Mouse (Mus musculus) adrenal gland, postnatal 14 days (tissue): ENCODE results near the gene Crb1. TPM values are rescaled to one million over a fixed set of nuclear protein-coding genes. Genes with fewer than 3 reads are reported as not detected.
"Not testable (repeated sequence)": the region's sequence is repeated elsewhere in the genome, so short reads cannot be mapped to it uniquely, and the experiment has no call there.

Experiments
- DNase-seq: peaks from one replicate; pipeline ENCODE4 v3.0.0; 2021; ENCODE audit warnings: mixed read lengths
- long read RNA-seq, 2 experiments: library from polyadenylated mRNA; stranded (forward); transcript quantifications; one replicate each; pipeline ENCODE4 v2.0.0; 2021
- total RNA-seq: library from RNA; stranded (reverse); gene quantifications from 2 replicates; pipeline ENCODE4 v1.2.3, GENCODE M21; 2021

Gene Crb1
- total RNA-seq: not detected in 2 replicates
- long read RNA-seq, experiment 1: 0 reads
- long read RNA-seq, experiment 2: 0 reads

DNA sequence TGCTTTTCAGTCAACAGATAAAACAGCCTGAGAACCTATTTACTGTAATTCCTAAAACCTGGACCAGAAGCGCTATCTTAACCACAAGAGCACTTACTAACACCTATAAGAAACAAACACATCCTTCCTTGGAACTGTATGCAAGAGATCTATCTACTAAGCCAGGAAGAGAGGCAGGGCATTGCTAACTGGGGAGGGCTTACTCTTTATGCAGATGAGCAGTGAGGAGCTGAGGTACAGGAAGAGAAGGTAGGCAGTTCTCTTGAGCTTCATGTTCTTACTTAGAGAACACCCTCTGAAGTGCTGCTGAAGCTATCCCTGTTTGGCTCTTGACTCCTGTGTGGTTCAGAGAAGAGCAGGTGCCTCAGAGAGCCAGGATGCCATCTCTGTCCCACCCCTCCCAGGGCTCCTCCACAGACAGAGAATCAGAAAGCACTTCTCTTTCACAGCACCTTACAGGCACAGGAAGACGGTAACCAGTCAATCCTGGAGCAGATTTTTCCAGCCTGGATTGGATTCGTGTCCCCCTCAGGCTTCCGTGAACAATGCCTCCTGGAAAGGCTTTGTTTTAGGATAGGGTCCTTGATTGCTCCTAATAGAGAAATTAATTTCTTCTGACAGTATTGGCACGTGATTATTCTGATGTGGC is at the start of gene Crb1:
Gene Crb1, minus strand, starts transcription at position 463 of the 649 bp plus-strand sequence.
- no peak for DNase-seq

GRCm38 (mm10) chr1:139425006-139425405 is 48.1 kb upstream of the Crb1 start:
- DNase-seq: no peak

GRCm38 (mm10) chr1:139423931-139424330 is 47.0 kb upstream of the Crb1 start:
- no peak for DNase-seq

DNA sequence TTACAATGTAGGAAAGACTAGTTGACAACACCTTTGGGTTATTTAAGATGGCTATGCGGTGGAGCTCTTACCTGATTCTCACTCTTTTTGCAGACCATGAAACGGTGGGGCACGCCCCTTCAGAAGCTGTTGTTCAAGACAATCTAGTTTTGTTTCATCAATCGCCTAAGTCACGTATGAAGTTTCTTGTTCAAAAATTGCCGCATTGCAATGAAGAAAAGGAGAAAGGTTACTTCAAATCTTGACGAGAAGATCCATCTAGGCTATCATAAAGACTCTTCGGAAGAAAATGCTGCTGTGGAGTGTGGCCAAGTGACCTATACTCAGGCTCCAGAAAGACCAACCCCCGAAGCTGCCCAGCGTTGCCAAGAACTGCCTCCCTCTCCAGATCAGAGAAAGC is 46.0 kb upstream of the Crb1 start:
- DNase-seq: peak; percentile 21

- DNase-seq: peak; percentile 93
Measured at GRCm38 (mm10) chr1:139421875-139422791, 45.2 kb upstream of the Crb1 start, which contains the start of gene Zbtb41. TSS of gene Zbtb41 (plus strand) at chr1:139422288.

DNA sequence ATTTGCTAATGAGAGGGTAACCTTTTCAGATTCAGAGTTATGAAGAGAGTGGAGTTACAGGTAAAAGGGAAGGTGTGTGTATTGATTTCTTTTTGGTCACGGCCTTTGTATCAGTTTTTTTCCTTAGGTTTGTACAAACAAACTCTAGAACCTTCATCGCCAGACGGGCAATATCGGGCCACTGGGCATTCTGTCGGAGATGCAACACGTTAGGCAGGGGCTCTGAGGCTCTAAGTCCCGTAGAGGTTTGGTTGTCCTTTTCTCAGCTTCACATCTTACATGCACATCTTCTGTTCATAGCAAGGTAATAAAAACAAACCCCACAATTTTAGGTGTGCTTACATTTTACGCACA is 44.6 kb upstream of the Crb1 start:
- DNase-seq: no peak

DNA sequence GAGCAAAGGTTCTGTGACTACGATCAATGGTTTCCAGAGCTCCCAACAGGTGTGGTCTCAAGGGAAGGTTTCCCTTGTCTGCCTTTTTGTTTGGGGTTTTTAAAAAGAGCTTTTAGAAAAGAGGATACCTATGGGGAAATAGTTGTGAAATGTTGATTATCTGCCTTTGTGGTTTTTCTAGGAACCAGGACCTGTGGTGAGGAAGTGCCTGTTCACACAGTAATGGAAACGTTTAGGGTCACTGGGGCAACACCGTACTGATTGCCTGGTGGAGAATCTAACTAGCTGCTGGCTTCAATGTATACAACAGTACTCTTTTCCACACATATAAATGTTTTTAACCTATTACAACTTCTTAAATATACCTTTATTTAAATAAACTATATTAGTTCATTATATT is 36.6 kb upstream of the Crb1 start:
- DNase-seq: no peak

GRCm38 (mm10) chr1:139412365-139412764 is 35.5 kb upstream of the Crb1 start:
- DNase-seq: not testable (repeated sequence)

DNA sequence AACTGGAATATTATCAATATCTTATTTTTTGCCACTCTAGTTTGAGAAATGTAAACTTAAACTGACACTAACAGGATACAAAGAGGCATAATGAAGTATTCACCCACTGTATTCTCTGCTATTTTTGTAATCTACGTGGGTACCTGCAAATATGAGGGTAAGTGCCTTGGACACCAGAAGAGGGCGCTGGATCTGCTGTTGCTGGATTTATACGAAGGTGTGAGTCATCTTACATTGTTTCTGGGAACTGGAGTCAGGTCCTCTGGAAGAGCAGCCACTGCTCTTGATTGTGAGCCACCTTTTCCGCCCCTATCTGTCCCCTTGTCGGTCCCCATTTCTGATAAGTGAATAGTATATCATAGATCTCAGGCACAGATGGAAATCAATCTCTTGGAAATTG is 30.8 kb upstream of the Crb1 start:
- no peak for DNase-seq

DNA sequence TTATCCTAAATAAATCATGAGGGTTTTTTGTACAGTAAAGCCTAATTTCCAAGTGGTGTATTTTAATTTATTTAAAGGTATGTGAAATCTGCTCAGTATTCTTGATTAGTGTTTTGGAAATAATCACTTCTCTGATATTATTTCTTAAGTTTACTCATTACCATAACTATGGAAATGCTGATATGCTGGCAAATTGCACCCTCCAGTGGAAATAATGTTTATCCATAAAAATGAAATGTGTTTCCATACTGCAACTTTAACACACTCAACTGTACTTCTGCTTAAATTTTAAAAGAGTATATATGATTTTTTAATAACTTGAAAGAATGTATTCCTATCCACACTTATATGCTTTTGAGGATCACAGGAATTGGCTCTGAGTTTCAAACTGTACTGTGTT is 28.9 kb upstream of the Crb1 start:
- no peak for DNase-seq

DNA sequence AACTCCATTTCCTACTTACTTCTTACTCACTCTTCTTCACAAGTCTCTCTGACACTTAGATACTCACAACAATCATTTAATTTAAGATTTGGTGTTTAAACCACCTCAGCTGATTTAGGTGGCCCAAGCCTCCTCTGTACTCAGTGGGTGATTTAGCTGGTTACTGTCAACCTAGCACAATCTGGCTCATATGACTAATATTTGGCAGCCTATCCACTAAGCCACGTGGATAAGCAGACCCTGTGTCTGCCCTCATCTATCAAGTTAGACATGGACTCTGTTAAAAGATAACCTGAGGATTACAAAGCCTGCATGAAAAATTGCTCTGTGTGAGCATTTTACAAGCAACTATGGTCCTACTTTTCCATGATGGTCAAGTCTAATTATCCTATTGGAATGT is 19.7 kb upstream of the Crb1 start:
- DNase-seq: no peak

DNA sequence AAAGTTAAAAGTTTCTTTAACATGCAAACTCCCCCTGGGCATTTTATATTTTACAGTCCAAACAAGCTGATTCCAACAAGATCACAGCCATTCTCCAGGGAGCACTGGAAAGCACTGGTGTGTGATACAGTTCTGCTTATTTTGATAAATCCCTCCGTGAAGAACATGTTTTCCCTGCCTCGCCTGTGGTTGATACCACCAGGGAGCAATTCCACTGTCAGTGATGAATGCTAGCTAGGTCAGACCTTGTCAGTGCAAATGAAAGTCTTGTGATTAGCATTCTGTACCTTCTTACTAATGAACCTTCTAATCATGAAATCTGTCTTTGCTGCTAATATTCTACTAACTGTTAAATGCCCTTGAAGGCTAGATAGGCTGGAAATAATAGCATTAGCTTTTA is 14.8 kb upstream of the Crb1 start:
- DNase-seq: no peak

- DNase-seq: no peak
Measured at GRCm38 (mm10) chr1:139379621-139379984, 2.7 kb upstream of the Crb1 start.

- no peak for DNase-seq
Measured at GRCm38 (mm10) chr1:139378861-139379620, 2.1 kb upstream of the Crb1 start.

GRCm38 (mm10) chr1:139375900-139376299 is 1.0 kb downstream of the Crb1 start:
- DNase-seq: no peak

- no peak for DNase-seq
Measured at GRCm38 (mm10) chr1:139371341-139371740, 5.6 kb downstream of the Crb1 start.

GRCm38 (mm10) chr1:139348566-139348965 is 28.3 kb downstream of the Crb1 start:
- no peak for DNase-seq

GRCm38 (mm10) chr1:139346602-139347371 is 30.1 kb downstream of the Crb1 start:
- no peak for DNase-seq

DNA sequence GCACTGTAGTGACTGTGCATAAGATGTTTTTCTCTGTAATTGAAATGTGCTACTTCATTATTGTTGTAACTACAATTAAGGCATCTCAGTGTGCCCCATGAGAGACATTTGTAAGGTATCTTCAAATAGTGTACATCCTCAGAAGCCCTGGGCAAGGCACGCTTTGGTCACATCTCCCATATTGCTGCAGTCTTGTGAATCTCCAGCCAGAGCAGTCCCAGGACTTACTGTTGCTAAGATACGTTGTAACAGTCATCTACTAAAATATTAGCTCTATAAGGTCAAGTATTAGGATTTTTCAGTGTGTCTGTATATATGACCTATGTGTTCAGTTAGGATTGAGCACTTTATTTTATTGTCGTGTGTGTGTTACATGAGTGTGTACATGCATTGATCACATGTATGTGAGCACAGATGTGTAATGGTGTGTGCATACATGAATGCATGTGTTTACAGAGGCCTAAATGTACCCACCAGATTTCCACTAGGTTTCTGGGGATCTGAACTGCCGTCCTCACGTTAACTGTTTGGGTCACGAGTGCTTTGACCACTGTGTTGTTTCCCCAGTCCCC is 30.8 kb downstream of the Crb1 start:
- no peak for DNase-seq

- DNase-seq: peak; percentile 10
Measured at GRCm38 (mm10) chr1:139340178-139340859, 36.6 kb downstream of the Crb1 start.

DNA sequence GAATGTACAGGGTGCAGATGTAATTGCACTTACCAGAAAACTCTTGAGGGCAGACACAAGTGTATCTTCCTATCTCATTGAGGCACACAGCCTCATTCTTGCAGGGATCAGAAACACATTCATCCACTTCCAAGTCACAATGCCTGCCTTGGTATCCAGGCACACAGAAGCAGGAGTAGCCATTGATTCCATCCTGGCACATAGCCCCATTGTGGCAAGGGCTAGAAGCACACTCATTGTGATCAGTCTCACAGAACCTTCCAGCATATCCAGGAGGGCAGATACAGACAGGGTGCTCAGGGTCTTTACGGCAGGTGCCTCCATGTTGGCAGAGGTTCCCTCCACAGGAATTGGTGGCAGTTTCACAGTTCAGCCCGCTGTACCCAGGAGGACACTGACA is 39.9 kb downstream of the Crb1 start:
- no peak for DNase-seq
